Mouse (Mus musculus) lung, adult 2 months (tissue): Measurements from ENCODE around the gene Tirap.

ENCODE experiments used
- CTCF ChIP-seq: fragments of 200-500 bp; IDR thresholded peaks from 2 replicates; pipeline ENCODE4 v1.5.1; 2011; ENCODE audit warnings: mild to moderate bottlenecking, low read length, control low read depth; ENCODE audit not compliant: insufficient read depth
- POLR2A ChIP-seq: fragments of 200-500 bp; IDR thresholded peaks from 2 replicates; pipeline ENCODE4 v1.6.1; 2011; ENCODE audit warnings: low read depth, mild to moderate bottlenecking, control low read depth, low read length, borderline replicate concordance; ENCODE audit errors: extremely low read depth

DNA sequence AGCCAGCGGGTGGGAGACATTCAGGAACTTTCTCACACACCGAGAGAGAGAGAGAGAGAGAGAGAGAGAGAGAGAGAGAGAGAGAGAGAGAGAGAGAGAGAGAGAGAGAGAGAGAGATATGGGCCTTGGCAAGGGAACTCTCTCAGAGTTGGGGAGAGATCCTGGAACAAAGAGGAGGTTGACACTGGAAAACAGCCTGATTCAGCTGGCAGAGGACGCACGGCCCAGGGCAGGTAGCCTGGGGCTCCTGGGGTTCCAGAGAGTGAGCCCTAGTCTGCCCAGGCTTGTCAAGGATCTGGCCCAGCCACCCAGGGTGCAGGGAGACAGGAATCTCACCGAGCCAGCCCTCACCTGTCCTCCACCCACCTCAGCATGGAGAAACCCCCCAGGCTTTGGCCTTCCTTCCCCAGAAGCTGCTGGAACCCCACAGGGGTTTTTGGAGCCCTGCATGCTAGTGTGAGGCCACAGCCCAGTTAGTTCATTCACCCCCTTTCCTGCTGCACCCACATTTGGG is 60.8 kb downstream of the Tirap start:
- TF ChIP-seq POLR2A: no peak
- TF ChIP-seq CTCF: no peak
